Mouse (Mus musculus) liver, embryonic 14.5 days (tissue): ENCODE results near the gene Fam172a. TPM values are rescaled to one million over a fixed set of nuclear protein-coding genes. Genes with fewer than 3 reads are reported as not detected.
A peak's percentile ranks its signal among the peaks of the same experiment; 100 is the strongest.

Source experiments
- ATAC-seq: fragments of 200-750 bp; cut with Nextera tagmentation; 2 replicates; pipeline ENCODE4 v1.8.0; 2017; ENCODE audit warnings: moderate number of reproducible peaks, mild to moderate bottlenecking, moderate library complexity; ENCODE audit not compliant: insufficient read depth
- DNase-seq, 3 experiments: peaks; one replicate each; pipeline ENCODE4 v3.0.0-alpha.2; 2012 to 2013; ENCODE audit warnings: low read depth in 3 of 3, low spot score in 3 of 3
- H3K27ac ChIP-seq: fragments of 300-500 bp; sonication (generic); 2 replicates; pipeline ENCODE4 v1.5.1; 2014; ENCODE audit warnings: moderate library complexity, mild to moderate bottlenecking, control low read depth, inconsistent platforms
- H3K27me3 ChIP-seq: fragments of 300-500 bp; sonication (generic); 2 replicates; pipeline ENCODE4 v1.6.1; 2014; ENCODE audit warnings: mild to moderate bottlenecking, low read length, moderate library complexity; ENCODE audit not compliant: control insufficient read depth, insufficient read depth
- H3K36me3 ChIP-seq: fragments of 300-500 bp; sonication (generic); replicated peaks from 2 replicates; pipeline ENCODE4 v1.6.1; 2014; ENCODE audit warnings: low read depth; ENCODE audit not compliant: control insufficient read depth, insufficient read depth
- H3K4me1 ChIP-seq, 2 experiments: fragments of 200-500 bp in 1 of 2; fragments of 300-500 bp in 1 of 2; sonication (generic) in 1 of 2; replicated peaks; 2 replicates each; pipeline ENCODE4 v1.6.1; 2012 to 2014; ENCODE audit warnings: antibody characterized with exemption in 1 of 2, inconsistent platforms in 1 of 2, low read length in 1 of 2; ENCODE audit not compliant: control insufficient read depth in 2 of 2, insufficient read depth in 2 of 2
- H3K4me2 ChIP-seq: fragments of 300-500 bp; sonication (generic); 2 replicates; pipeline ENCODE4 v1.6.1; 2014; ENCODE audit warnings: low read depth, mild to moderate bottlenecking, control low read depth, moderate library complexity
- H3K4me3 ChIP-seq, 2 experiments: fragments of 200-500 bp in 1 of 2; fragments of 300-500 bp in 1 of 2; sonication (generic) in 1 of 2; 2 replicates each; pipeline ENCODE4 v1.5.1; 2012 to 2014; ENCODE audit warnings: low read depth in 2 of 2, low read length in 2 of 2, mild to moderate bottlenecking in 2 of 2, control low read depth in 1 of 2, inconsistent platforms in 1 of 2, moderate library complexity in 1 of 2; ENCODE audit not compliant: insufficient read depth in 1 of 2
- H3K9ac ChIP-seq: fragments of 300-500 bp; sonication (generic); replicated peaks from 2 replicates; pipeline ENCODE4 v1.6.1; 2014; ENCODE audit warnings: mild to moderate bottlenecking, control low read depth, moderate library complexity
- H3K9me3 ChIP-seq: fragments of 300-500 bp; sonication (generic); 2 replicates; pipeline ENCODE4 v1.6.1; 2016; ENCODE audit warnings: low read length, mixed read lengths; ENCODE audit not compliant: control insufficient read depth
- CTCF ChIP-seq: IDR thresholded peaks from 2 replicates; pipeline ENCODE4 v1.5.1; 2016; ENCODE audit warnings: antibody characterized with exemption, low read depth, control low read depth
- EP300 ChIP-seq: IDR thresholded peaks from 2 replicates; pipeline ENCODE4 v1.6.1; 2016; ENCODE audit warnings: antibody characterized with exemption, low read depth
- WGBS: fragments of 180-500 bp; shearing (Covaris S2); extraction: QIAGEN DNeasy Blood & Tissue Kit; methylation state at CpG from one replicate; pipeline ENCODE4 v1.1.7; 2014; ENCODE audit not compliant: insufficient replicate concordance; 5-methylcytosine and 5-hydroxymethylcytosine counted together
- polyA plus RNA-seq, 2 experiments: library from polyadenylated mRNA; depleted of rRNA in 1 of 2; stranded (reverse) in 1 of 2; unstranded in 1 of 2; fragments of >200 nt; fragmentation: Nextera tagmentation in 1 of 2; extraction: Ambion mirVana in 1 of 2; gene quantifications; 2 replicates each; pipeline versions ENCODE4 v1.2.1 to v1.2.3; 2012 to 2014

Gene Fam172a
- polyA plus RNA-seq, 2 experiments: 2.8 to 8.0 TPM

GRCm38 (mm10) chr13:78024683-78025294, 323.0 kb downstream of the Fam172a start, which contains the start of gene Pou5f2:
TSS of gene Pou5f2 (plus strand) at chr13:78024902.
- peak; percentile 41; the same call in 1 of the 2 replicates for ATAC-seq

GRCm38 (mm10) chr13:78032821-78033220, 331.0 kb downstream of the Fam172a start:
- no peak overlapping the region for H3K4me3 ChIP-seq
- H3K4me2 ChIP-seq: no peak overlapping the region
- TF ChIP-seq EP300: no peak
- no peak for TF ChIP-seq CTCF
- H3K27me3 ChIP-seq: no peaks in the 10 kb centered on the region
- 46% methylated on average over 1 of the region's 1 CpGs for WGBS
- H3K9ac ChIP-seq: no peak overlapping the region
- H3K36me3 ChIP-seq: no peaks in the 10 kb centered on the region
- DNase-seq (no peak), ATAC-seq (no peak)
- no peak overlapping the region for H3K27ac ChIP-seq
- H3K4me1 ChIP-seq: no peaks in the 10 kb centered on the region
- no peaks in the 10 kb centered on the region for H3K9me3 ChIP-seq

More at GRCm38 (mm10) chr13:78024683-78025294, 323.0 kb downstream of the Fam172a start, which contains the start of gene Pou5f2:
- Histone ChIP-seq H3K4me3 (no peak within 1 kb of the TSS), H3K27ac (no peak within 1 kb of the TSS), H3K27me3 (no peaks in the 10 kb centered on the region), H3K4me1 (peaks cover 0 to 2% of the 10 kb centered on the region in 2 experiments; a peak in 1 of 4 replicates), H3K9ac (no peak within 1 kb of the TSS), H3K4me2 (no peak within 1 kb of the TSS), H3K9me3 (no peaks in the 10 kb centered on the region), H3K36me3 (no peaks in the 10 kb centered on the region)
- WGBS: 35% methylated on average over 15 of the region's 15 CpGs
- DNase-seq: peak; percentile 5 to 19 (median 7)
- TF ChIP-seq CTCF (peak; percentile 72), EP300 (no peak)

- Histone ChIP-seq H3K9ac (no peak overlapping the region), H3K4me1 (no peaks in the 10 kb centered on the region), H3K4me3 (no peak overlapping the region), H3K9me3 (no peaks in the 10 kb centered on the region), H3K27me3 (no peaks in the 10 kb centered on the region), H3K27ac (no peak overlapping the region), H3K4me2 (no peak overlapping the region), H3K36me3 (no peaks in the 10 kb centered on the region)
- TF ChIP-seq CTCF (no peak), EP300 (no peak)
- DNase-seq: no peak
- WGBS: 89% methylated on average over 1 of the region's 1 CpGs
- ATAC-seq: no peak
These were observed 335.4 kb downstream of the Fam172a start for GRCm38 (mm10) chr13:78037203-78037602.

- no peaks in the 10 kb centered on the region for H3K4me1 ChIP-seq
- no peak for TF ChIP-seq EP300
- TF ChIP-seq CTCF: no peak
- no peaks in the 10 kb centered on the region for H3K36me3 ChIP-seq
- no peak overlapping the region for H3K4me3 ChIP-seq
- no peaks in the 10 kb centered on the region for H3K9me3 ChIP-seq
- no peak overlapping the region for H3K4me2 ChIP-seq
- 37% methylated on average over 6 of the region's 6 CpGs for WGBS
- ATAC-seq (no peak), DNase-seq (no peak)
- H3K9ac ChIP-seq: no peak overlapping the region
- no peaks in the 10 kb centered on the region for H3K27me3 ChIP-seq
- H3K27ac ChIP-seq: no peak overlapping the region
These were observed 341.4 kb downstream of the Fam172a start for GRCm38 (mm10) chr13:78043203-78043602.

- no peak for DNase-seq
- H3K9me3 ChIP-seq: no peaks in the 10 kb centered on the region
- H3K4me1 ChIP-seq: no peaks in the 10 kb centered on the region
- H3K27ac ChIP-seq: no peak overlapping the region
- no peaks in the 10 kb centered on the region for H3K27me3 ChIP-seq
- H3K36me3 ChIP-seq: no peaks in the 10 kb centered on the region
- H3K9ac ChIP-seq: no peak overlapping the region
- no peak for ATAC-seq
- TF ChIP-seq CTCF: no peak
- no peak for TF ChIP-seq EP300
- H3K4me3 ChIP-seq: no peak overlapping the region
- H3K4me2 ChIP-seq: no peak overlapping the region
- 62% methylated on average over 5 of the region's 5 CpGs for WGBS
These were observed 343.3 kb downstream of the Fam172a start for GRCm38 (mm10) chr13:78045116-78045515.
